Comparison of ENCODE assay signal across 10 mouse cellular contexts in the genomic region with DNA sequence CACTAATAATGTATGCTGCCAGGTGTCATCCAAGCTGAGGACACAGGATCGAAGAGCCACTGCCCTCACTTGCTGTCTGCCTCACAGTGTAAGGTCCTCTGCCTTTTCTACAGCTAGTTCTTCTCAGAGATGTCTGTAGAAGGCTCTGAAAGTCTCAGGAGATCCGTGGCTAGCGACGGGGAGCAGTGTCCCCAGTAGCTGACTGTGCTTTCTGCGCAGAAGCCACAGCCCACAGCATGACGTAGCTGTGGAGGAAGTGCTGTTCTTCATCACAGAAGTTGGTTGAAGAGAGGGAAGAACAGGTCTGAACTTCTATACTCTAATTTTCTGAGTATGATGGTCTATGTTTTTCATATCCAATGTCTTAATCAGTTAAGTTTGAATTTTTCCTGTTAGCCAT. TPM values are rescaled to one million over a fixed set of nuclear protein-coding genes. Genes with fewer than 3 reads are reported as not detected.
DNase-seq lines count a peak whose midpoint lies in the region; ATAC-seq and TF ChIP-seq lines count a peak whose summit lies in the region.
"Had no signal": no experiment of that assay in that cellular context is flagged by ENCODE, and none has a peak within 500 bp of the region (broad histone marks: within the 10 kb centered on the region; RNA-seq: fewer than 3 reads in every experiment).

No protein-coding gene starts in this region.

- no peak overlapping the region for H3K27ac ChIP-seq in liver, embryonic 11.5 days (ENCODE audit: low read depth, low read length)
- H3K27ac ChIP-seq in spleen, adult 2 months (ENCODE audit: insufficient read depth, low read length) = peak overlapping the region; percentile 59
- H3K27ac ChIP-seq: limb, embryonic 13.5 days had no signal

- 47% methylated on average over 6 of the region's 6 CpGs for WGBS in liver, embryonic 11.5 days
- WGBS in spleen, adult 2 months = 20% methylated on average over 6 of the region's 6 CpGs

- H3K9me3 ChIP-seq in liver, embryonic 11.5 days (ENCODE audit: control insufficient read depth, low read length) = no peaks in the 10 kb centered on the region
- H3K9me3 ChIP-seq: limb, embryonic 13.5 days had no signal

- DNase-seq in B cell, adult 2 months = peak; percentile 48 to 54
- DNase-seq in CD8-positive naive resting alpha-beta T cell, adult 2 months (ENCODE audit: low read depth in 2 of 2, low spot score in 2 of 2) = peak; percentile 38 to 53
- DNase-seq in liver, embryonic 11.5 days (ENCODE audit: low spot score) = no peak
- peak; percentile 41 to 58 for DNase-seq in spleen, adult 2 months (ENCODE audit: low read depth in 1 of 2, low spot score in 2 of 2)
- no peak for DNase-seq in retina, postnatal 1 day
- DNase-seq in urinary bladder, postnatal 25 days (ENCODE audit: low spot score) = no peak
- DNase-seq in testis, postnatal 10 days (ENCODE audit: low spot score) = no peak
- DNase-seq: gastrocnemius, postnatal 14 days had no signal

- no peak overlapping the region for H3K9ac ChIP-seq in liver, embryonic 11.5 days (ENCODE audit: low read depth, low read length)
- H3K9ac ChIP-seq: limb, embryonic 13.5 days had no signal

- H3K36me3 ChIP-seq in liver, embryonic 11.5 days (ENCODE audit: control insufficient read depth, insufficient read depth, low read length) = no peaks in the 10 kb centered on the region
- no peaks in the 10 kb centered on the region for H3K36me3 ChIP-seq in spleen, adult 2 months (ENCODE audit: control insufficient read depth, insufficient read depth, low read length)
- H3K36me3 ChIP-seq: limb, embryonic 13.5 days had no signal

- no peaks in the 10 kb centered on the region for H3K27me3 ChIP-seq in liver, embryonic 11.5 days (replicated peaks; ENCODE audit: control insufficient read depth, insufficient read depth, low read length)
- no peaks in the 10 kb centered on the region for H3K27me3 ChIP-seq in spleen, adult 2 months (ENCODE audit: control insufficient read depth, insufficient read depth, low read length)
- H3K27me3 ChIP-seq: limb, embryonic 13.5 days had no signal

- 0 out of 2 replicates have a peak, but pooled peaks cover 5% of the 10 kb centered on the region for H3K4me1 ChIP-seq in liver, embryonic 11.5 days (replicated peaks; ENCODE audit: control insufficient read depth, insufficient read depth, low read length)
- H3K4me1 ChIP-seq in spleen, adult 2 months (ENCODE audit: control insufficient read depth, insufficient read depth, insufficient read length) = peaks cover 12% of the 10 kb centered on the region; the same call in 1 of the 2 replicates

- peak overlapping the region; percentile 37 for H3K4me2 ChIP-seq in liver, embryonic 11.5 days
- H3K4me2 ChIP-seq: limb, embryonic 13.5 days had no signal

- H3K4me3 ChIP-seq in liver, embryonic 11.5 days (ENCODE audit: low read depth, low read length) = no peak overlapping the region
- H3K4me3 ChIP-seq in spleen, adult 2 months (ENCODE audit: extremely low read depth, insufficient read depth, insufficient read length) = no peak overlapping the region
- H3K4me3 ChIP-seq: limb, embryonic 13.5 days had no signal

- no peak for TF ChIP-seq CTCF in spleen, adult 2 months (IDR thresholded peaks at IDR 0.05; ENCODE audit: extremely low read depth, insufficient read depth, insufficient read length, insufficient replicate concordance)

- TF ChIP-seq POLR2A in spleen, adult 2 months (IDR thresholded peaks at IDR 0.05; ENCODE audit: low read depth, low read length) = no peak

- no peak for ATAC-seq in liver, embryonic 11.5 days (replicated peaks; ENCODE audit: low FRiP score)
- ATAC-seq: midbrain, embryonic 16.5 days had no signal

RNA-seq across cellular contexts. Expression of gene Mtmr6, which starts 4.3 kb away (rescaled TPM):
- 24.5 and 25.0 TPM in 2 replicates for polyA plus RNA-seq in liver, embryonic 11.5 days (2014; fragmentation: Nextera tagmentation; extraction: Ambion mirVana)
- polyA plus RNA-seq in spleen, adult 2 months (2012; rRNA removed) = 9.5 and 10.2 TPM in 2 replicates

RNA-seq across cellular contexts. Expression of gene Gm49336, which starts 18.0 kb away (rescaled TPM):
- polyA plus RNA-seq in liver, embryonic 11.5 days (2014; fragmentation: Nextera tagmentation; extraction: Ambion mirVana) = 70.0 and 75.1 TPM in 2 replicates
- 11.9 and 14.3 TPM in 2 replicates for polyA plus RNA-seq in spleen, adult 2 months (2012; rRNA removed)

RNA-seq across cellular contexts. Expression of gene Nupl1, which starts 18.1 kb away (rescaled TPM):
- polyA plus RNA-seq in liver, embryonic 11.5 days (2014; fragmentation: Nextera tagmentation; extraction: Ambion mirVana) = not detected in 2 replicates
- polyA plus RNA-seq in spleen, adult 2 months (2012; rRNA removed) = not detected in 2 replicates
- polyA plus RNA-seq: limb, embryonic 13.5 days had no signal

Comparison
In these comparisons a context has a peak if more than half of its experiments do, and no peak if none do; other contexts are left out.
1. DNase-seq: peak in B cell, adult 2 months (2 of 2), CD8-positive naive resting alpha-beta T cell, adult 2 months (2 of 2) and spleen, adult 2 months (2 of 2); none in liver, embryonic 11.5 days (single experiment), retina, postnatal 1 day (single experiment), urinary bladder, postnatal 25 days (single experiment) and testis, postnatal 10 days (single experiment).